Mouse (Mus musculus): ENCODE measurements around the gene Lhx3. TPM values are rescaled to one million over a fixed set of nuclear protein-coding genes. Genes with fewer than 3 reads are reported as not detected.

The Lhx3 gene
- polyA plus RNA-seq, 1 experiment from 2014 or later: 1.3 TPM

DNA sequence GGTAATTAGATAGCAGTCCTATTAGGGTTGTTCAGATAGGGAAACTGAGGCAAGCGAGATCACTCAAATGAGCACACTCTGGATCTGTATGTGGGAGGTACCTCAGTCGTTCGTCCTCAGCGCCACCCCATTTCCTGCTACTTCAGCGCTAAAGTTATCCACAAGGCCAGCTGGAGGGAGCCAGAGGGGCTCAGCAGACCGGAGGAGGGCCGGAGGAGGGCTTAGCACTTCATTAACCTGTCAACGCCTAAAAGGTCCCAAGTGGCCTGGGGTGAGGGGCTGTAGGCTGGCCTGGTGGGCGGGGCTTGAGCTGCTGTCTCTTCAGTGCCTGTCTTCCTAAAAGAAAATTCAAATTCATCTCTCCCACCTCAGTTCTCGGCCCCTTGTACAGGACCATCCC, 9.6 kb downstream of the Lhx3 start:
- Histone ChIP-seq H3K9me3 (replicated peaks; ENCODE audit: control insufficient read depth, low read length) (no peaks in the 10 kb centered on the region), H3K9ac (replicated peaks; ENCODE audit: low read length) (no peak overlapping the region), H3K27ac (replicated peaks; ENCODE audit: low read depth, low read length) (no peak overlapping the region), H3K4me2 (ENCODE audit: low read depth, low read length) (no peak overlapping the region), H3K4me3 (ENCODE audit: low read depth, low read length) (no peak overlapping the region), H3K4me1 (ENCODE audit: control insufficient read depth, insufficient read depth, low read length) (no peaks in the 10 kb centered on the region; the same call in none of the 2 replicates), H3K27me3 (ENCODE audit: control insufficient read depth, insufficient read depth, low read length) (peaks cover 77% of the 10 kb centered on the region), H3K36me3 (replicated peaks; ENCODE audit: control insufficient read depth, insufficient read depth, low read depth, low read length) (no peaks in the 10 kb centered on the region)
- DNase-seq (ENCODE audit: low spot score) (no peak), ATAC-seq (replicated peaks; ENCODE audit: insufficient number of reproducible peaks, low FRiP score, low TSS enrichment, low read depth) (no peak)
- WGBS: under 1% methylated on average over 10 of the region's 10 CpGs

DNA sequence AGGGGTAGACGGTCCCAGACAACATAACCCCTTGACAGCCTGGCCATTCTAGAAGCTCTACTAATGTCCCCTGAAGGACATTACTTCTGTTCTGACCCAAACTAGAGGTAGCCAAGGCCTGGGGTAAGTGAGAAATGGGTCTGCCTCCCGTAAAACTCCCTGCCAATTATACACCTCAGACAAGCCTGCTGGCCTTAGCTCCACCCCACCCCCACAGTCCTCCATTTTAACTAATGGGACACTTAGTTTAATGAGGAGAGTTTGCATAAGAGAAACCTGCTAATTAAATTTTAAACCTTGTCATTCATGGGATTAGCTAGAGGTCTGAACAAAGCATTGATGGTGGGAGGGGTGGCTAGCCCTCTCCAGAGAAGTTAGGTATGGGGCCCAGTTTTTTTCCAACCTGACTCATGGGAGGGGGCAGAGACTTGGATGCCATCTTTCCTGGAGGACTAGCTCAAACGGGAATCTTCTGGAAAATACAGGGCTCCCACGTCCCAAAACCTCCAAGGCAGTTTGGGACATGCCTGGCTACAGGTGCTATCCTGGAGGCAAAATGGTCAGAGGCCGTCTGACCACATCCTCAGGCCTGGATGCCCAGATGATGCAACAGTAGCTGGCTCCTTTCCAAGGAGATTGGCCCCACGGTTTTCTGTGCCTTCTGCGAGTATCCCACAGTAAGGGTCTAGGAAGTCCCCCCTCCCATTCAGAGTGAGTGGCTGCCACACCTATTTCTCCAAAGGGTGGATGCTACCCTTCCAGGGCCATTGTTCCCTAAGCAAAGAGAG, 13.3 kb downstream of the Lhx3 start:
- no peak for DNase-seq (ENCODE audit: low spot score)
- 40% methylated on average over 7 of the region's 7 CpGs for WGBS
- no peaks in the 10 kb centered on the region for H3K36me3 ChIP-seq (replicated peaks; ENCODE audit: control insufficient read depth, insufficient read depth, low read depth, low read length)
- peaks cover 41% of the 10 kb centered on the region for H3K27me3 ChIP-seq (ENCODE audit: control insufficient read depth, insufficient read depth, low read length)
- no peak overlapping the region for H3K4me3 ChIP-seq (ENCODE audit: low read depth, low read length)
- ATAC-seq (replicated peaks; ENCODE audit: insufficient number of reproducible peaks, low FRiP score, low TSS enrichment, low read depth): no peak
- no peaks in the 10 kb centered on the region for H3K9me3 ChIP-seq (replicated peaks; ENCODE audit: control insufficient read depth, low read length)
- no peak overlapping the region for H3K9ac ChIP-seq (replicated peaks; ENCODE audit: low read length)
- H3K27ac ChIP-seq (replicated peaks; ENCODE audit: low read depth, low read length): no peak overlapping the region
- no peaks in the 10 kb centered on the region; the same call in none of the 2 replicates for H3K4me1 ChIP-seq (ENCODE audit: control insufficient read depth, insufficient read depth, low read length)
- no peak overlapping the region for H3K4me2 ChIP-seq (ENCODE audit: low read depth, low read length)

DNA sequence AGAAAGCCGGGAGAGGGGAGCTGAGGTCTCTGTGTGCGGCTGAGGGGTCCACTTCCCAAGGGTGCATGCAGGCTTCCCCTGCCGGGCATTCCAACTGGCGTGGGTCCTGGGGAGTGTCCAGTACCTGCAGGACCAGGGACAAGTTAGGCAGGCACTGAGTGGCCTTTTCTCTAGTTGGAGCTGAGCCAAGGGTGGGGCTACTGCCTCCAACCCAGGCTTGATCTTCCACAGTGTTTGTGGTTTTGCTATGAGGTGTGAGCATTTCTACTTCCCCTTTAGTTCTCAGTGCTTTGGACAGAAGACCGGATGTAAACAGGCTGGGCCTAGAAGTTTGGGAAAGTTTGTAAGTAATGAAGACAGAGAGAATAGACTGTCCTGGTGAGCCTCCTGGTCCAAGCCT, 19.6 kb downstream of the Lhx3 start:
- ATAC-seq (replicated peaks; ENCODE audit: insufficient number of reproducible peaks, low FRiP score, low TSS enrichment, low read depth): no peak
- no peaks in the 10 kb centered on the region for H3K36me3 ChIP-seq (replicated peaks; ENCODE audit: control insufficient read depth, insufficient read depth, low read depth, low read length)

DNA sequence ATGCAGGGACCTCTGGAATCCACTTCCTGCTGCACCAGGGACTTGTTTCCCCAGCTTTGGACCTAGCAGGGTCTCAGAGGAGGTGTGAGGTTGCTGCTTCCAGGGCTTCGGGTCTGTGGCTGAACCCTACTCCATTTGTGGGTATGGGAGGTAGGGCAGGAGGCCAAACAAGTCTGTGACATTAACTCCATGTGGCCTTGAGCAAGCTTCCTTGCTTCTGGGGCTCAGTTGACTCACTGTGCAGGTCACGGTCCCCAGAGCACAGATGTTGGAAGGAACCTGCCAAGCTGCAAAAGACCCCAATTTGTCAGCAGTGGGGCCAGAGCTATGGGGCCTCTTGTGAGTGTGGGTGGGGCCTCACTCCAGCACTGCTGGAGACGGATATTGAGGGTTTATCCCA, 23.7 kb downstream of the Lhx3 start:
- H3K4me2 ChIP-seq (ENCODE audit: low read depth, low read length): no peak overlapping the region
- no peaks in the 10 kb centered on the region for H3K4me1 ChIP-seq (ENCODE audit: control insufficient read depth, insufficient read depth, low read length)
- no peak for ATAC-seq (replicated peaks; ENCODE audit: insufficient number of reproducible peaks, low FRiP score, low TSS enrichment, low read depth)
- no peaks in the 10 kb centered on the region for H3K9me3 ChIP-seq (replicated peaks; ENCODE audit: control insufficient read depth, low read length)
- 60% methylated on average over 3 of the region's 3 CpGs for whole genome bisulfite sequencing
- DNase-seq (ENCODE audit: low spot score): no peak
- no peaks in the 10 kb centered on the region for H3K36me3 ChIP-seq (replicated peaks; ENCODE audit: control insufficient read depth, insufficient read depth, low read depth, low read length)
- no peak overlapping the region for H3K9ac ChIP-seq (replicated peaks; ENCODE audit: low read length)
- H3K27ac ChIP-seq (replicated peaks; ENCODE audit: low read depth, low read length): no peak overlapping the region
- no peaks in the 10 kb centered on the region for H3K27me3 ChIP-seq (ENCODE audit: control insufficient read depth, insufficient read depth, low read length)
- H3K4me3 ChIP-seq (ENCODE audit: low read depth, low read length): no peak overlapping the region

More for the DNA sequence above, 19.6 kb downstream of the Lhx3 start:
- no peak overlapping the region for H3K27ac ChIP-seq (replicated peaks; ENCODE audit: low read depth, low read length)
- H3K27me3 ChIP-seq (ENCODE audit: control insufficient read depth, insufficient read depth, low read length): no peaks in the 10 kb centered on the region
- DNase-seq (ENCODE audit: low spot score): no peak
- no peak overlapping the region for H3K4me2 ChIP-seq (ENCODE audit: low read depth, low read length)
- no peak overlapping the region for H3K4me3 ChIP-seq (ENCODE audit: low read depth, low read length)
- no peaks in the 10 kb centered on the region for H3K9me3 ChIP-seq (replicated peaks; ENCODE audit: control insufficient read depth, low read length)
- H3K9ac ChIP-seq (replicated peaks; ENCODE audit: low read length): no peak overlapping the region
- 84% methylated on average over 5 of the region's 5 CpGs for WGBS
- no peaks in the 10 kb centered on the region for H3K4me1 ChIP-seq (ENCODE audit: control insufficient read depth, insufficient read depth, low read length)

GRCm38 (mm10) chr2:26182646-26183045, 25.4 kb downstream of the Lhx3 start:
- WGBS: 13% methylated on average over 6 of the region's 6 CpGs
- Histone ChIP-seq H3K4me2 (ENCODE audit: low read depth, low read length) (no peak overlapping the region), H3K4me3 (ENCODE audit: low read depth, low read length) (no peak overlapping the region), H3K27me3 (ENCODE audit: control insufficient read depth, insufficient read depth, low read length) (no peaks in the 10 kb centered on the region), H3K9ac (replicated peaks; ENCODE audit: low read length) (no peak overlapping the region), H3K9me3 (replicated peaks; ENCODE audit: control insufficient read depth, low read length) (no peaks in the 10 kb centered on the region), H3K36me3 (replicated peaks; ENCODE audit: control insufficient read depth, insufficient read depth, low read depth, low read length) (no peaks in the 10 kb centered on the region), H3K4me1 (ENCODE audit: control insufficient read depth, insufficient read depth, low read length) (no peaks in the 10 kb centered on the region), H3K27ac (replicated peaks; ENCODE audit: low read depth, low read length) (no peak overlapping the region)
- DNase-seq (ENCODE audit: low spot score) (peak; percentile 56), ATAC-seq (replicated peaks; ENCODE audit: insufficient number of reproducible peaks, low FRiP score, low TSS enrichment, low read depth) (no peak)

- Histone ChIP-seq H3K9me3 (replicated peaks; ENCODE audit: control insufficient read depth, low read length) (no peaks in the 10 kb centered on the region), H3K4me2 (ENCODE audit: low read depth, low read length) (no peak overlapping the region), H3K27me3 (ENCODE audit: control insufficient read depth, insufficient read depth, low read length) (no peaks in the 10 kb centered on the region), H3K4me3 (ENCODE audit: low read depth, low read length) (no peak overlapping the region), H3K36me3 (replicated peaks; ENCODE audit: control insufficient read depth, insufficient read depth, low read depth, low read length) (no peaks in the 10 kb centered on the region), H3K27ac (replicated peaks; ENCODE audit: low read depth, low read length) (no peak overlapping the region), H3K9ac (replicated peaks; ENCODE audit: low read length) (no peak overlapping the region), H3K4me1 (ENCODE audit: control insufficient read depth, insufficient read depth, low read length) (no peaks in the 10 kb centered on the region)
- 58% methylated on average over 2 of the region's 2 CpGs for WGBS
- DNase-seq (ENCODE audit: low spot score) (no peak), ATAC-seq (replicated peaks; ENCODE audit: insufficient number of reproducible peaks, low FRiP score, low TSS enrichment, low read depth) (no peak)
Observed at GRCm38 (mm10) chr2:26177189-26177588, 30.9 kb downstream of the Lhx3 start.

- no peak overlapping the region for H3K4me2 ChIP-seq (ENCODE audit: low read depth, low read length)
- ATAC-seq (replicated peaks; ENCODE audit: insufficient number of reproducible peaks, low FRiP score, low TSS enrichment, low read depth): no peak
Observed at GRCm38 (mm10) chr2:26176731-26177130, 31.4 kb downstream of the Lhx3 start.

DNA sequence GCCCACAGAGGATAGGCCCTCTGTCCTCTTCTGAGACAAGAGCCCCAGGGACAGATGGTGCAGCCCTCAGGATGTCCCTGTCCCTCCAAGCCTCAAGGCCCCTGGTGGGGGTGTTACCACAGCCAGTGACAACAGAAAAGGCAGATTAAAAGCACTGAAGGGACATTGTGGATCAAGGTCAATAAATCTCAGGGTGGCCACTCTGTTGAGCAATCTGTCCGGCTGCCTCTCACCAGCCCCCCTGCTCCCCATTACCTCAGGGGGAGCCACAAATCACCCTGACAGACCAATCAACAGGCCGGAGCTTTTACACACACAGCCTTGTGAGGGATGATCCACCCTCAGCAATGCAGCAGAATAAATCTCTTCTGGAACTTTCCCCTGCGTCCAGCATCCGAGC, 32.9 kb downstream of the Lhx3 start:
- H3K9me3 ChIP-seq (replicated peaks; ENCODE audit: control insufficient read depth, low read length): no peaks in the 10 kb centered on the region
- H3K4me2 ChIP-seq (ENCODE audit: low read depth, low read length): no peak overlapping the region
- WGBS: 52% methylated on average over 4 of the region's 4 CpGs
- no peak overlapping the region for H3K27ac ChIP-seq (replicated peaks; ENCODE audit: low read depth, low read length)
- H3K27me3 ChIP-seq (ENCODE audit: control insufficient read depth, insufficient read depth, low read length): no peaks in the 10 kb centered on the region
- no peaks in the 10 kb centered on the region for H3K36me3 ChIP-seq (replicated peaks; ENCODE audit: control insufficient read depth, insufficient read depth, low read depth, low read length)
- no peaks in the 10 kb centered on the region for H3K4me1 ChIP-seq (ENCODE audit: control insufficient read depth, insufficient read depth, low read length)
- no peak overlapping the region for H3K9ac ChIP-seq (replicated peaks; ENCODE audit: low read length)
- DNase-seq (ENCODE audit: low spot score) (no peak), ATAC-seq (replicated peaks; ENCODE audit: insufficient number of reproducible peaks, low FRiP score, low TSS enrichment, low read depth) (no peak)
- H3K4me3 ChIP-seq (ENCODE audit: low read depth, low read length): no peak overlapping the region

More at GRCm38 (mm10) chr2:26176731-26177130, 31.4 kb downstream of the Lhx3 start:
- Histone ChIP-seq H3K36me3 (replicated peaks; ENCODE audit: control insufficient read depth, insufficient read depth, low read depth, low read length) (no peaks in the 10 kb centered on the region), H3K4me1 (ENCODE audit: control insufficient read depth, insufficient read depth, low read length) (no peaks in the 10 kb centered on the region), H3K4me3 (ENCODE audit: low read depth, low read length) (no peak overlapping the region), H3K9me3 (replicated peaks; ENCODE audit: control insufficient read depth, low read length) (no peaks in the 10 kb centered on the region), H3K27me3 (ENCODE audit: control insufficient read depth, insufficient read depth, low read length) (no peaks in the 10 kb centered on the region), H3K9ac (replicated peaks; ENCODE audit: low read length) (no peak overlapping the region), H3K27ac (replicated peaks; ENCODE audit: low read depth, low read length) (no peak overlapping the region)
- WGBS: 53% methylated on average over 5 of the region's 5 CpGs
- no peak for DNase-seq (ENCODE audit: low spot score)
